11 mouse cellular contexts compared by ENCODE assay signal in the genomic region with DNA sequence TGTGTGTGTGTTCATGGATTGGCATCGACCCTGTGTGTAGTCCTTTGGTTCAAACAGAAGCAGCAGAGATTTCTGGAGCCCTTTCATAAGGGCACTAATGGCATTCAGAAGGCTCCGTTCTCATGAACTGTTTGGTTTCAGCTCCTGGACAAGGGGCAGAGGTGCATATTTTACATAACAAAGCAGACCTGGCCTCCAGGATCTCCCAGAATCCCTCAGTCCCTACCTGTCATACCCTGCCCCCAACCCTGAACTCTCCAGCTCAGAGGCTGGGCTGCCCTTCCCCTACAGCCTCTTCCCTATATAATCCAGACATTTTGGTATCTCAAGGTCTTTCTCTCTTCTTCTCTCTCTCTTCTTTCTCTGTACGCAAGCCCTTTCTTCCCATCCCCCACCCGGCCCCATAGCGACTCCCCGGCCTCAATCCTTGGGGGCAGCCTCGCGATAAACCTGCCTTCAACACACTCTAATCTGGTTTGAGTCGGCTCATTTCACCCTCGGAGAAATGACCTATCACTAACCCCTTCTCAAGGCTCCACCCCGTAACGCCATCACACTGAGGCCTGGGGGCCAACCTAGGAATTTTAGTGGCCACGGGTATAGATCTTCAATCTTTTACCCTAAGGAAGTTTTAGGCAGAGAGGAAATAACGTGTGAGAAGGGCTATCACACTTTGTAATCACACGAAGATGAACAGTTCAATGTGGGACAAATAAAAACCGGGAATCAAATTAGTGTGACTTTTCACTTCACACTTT. TPM values are rescaled to one million over a fixed set of nuclear protein-coding genes. Genes with fewer than 3 reads are reported as not detected.
A peak's percentile ranks its signal among the peaks of the same experiment; 100 is the strongest.
DNase-seq lines count a peak whose midpoint lies in the region; ATAC-seq and TF ChIP-seq lines count a peak whose summit lies in the region.
"Had no signal": no experiment of that assay in that cellular context is flagged by ENCODE, and none has a peak within 500 bp of the region (broad histone marks: within the 10 kb centered on the region; RNA-seq: fewer than 3 reads in every experiment).

No protein-coding gene starts in this region.

- no peaks in the 10 kb centered on the region for H3K9me3 ChIP-seq in heart, embryonic 14.5 days (ENCODE audit: control insufficient read depth, low read length)
- H3K9me3 ChIP-seq in ES-Bruce4 (replicated peaks; ENCODE audit: control insufficient read depth, insufficient read depth, low read length, poor library complexity, severe bottlenecking): no peaks in the 10 kb centered on the region
- H3K9me3 ChIP-seq in liver, embryonic 11.5 days (ENCODE audit: control insufficient read depth, low read length): no peaks in the 10 kb centered on the region

- H3K4me3 ChIP-seq in heart, embryonic 14.5 days (ENCODE audit: control insufficient read depth in 1 of 2, insufficient read depth in 1 of 2, low read depth in 1 of 2, low read length in 2 of 2): no peak overlapping the region
- H3K4me3 ChIP-seq in heart, adult 2 months: no peak overlapping the region
- peak overlapping the region; percentile 33 for H3K4me3 ChIP-seq in ES-Bruce4 (ENCODE audit: low read depth, low read length)
- H3K4me3 ChIP-seq in liver, embryonic 11.5 days (ENCODE audit: low read depth, low read length): no peak overlapping the region
- H3K4me3 ChIP-seq in lung, adult 2 months (replicated peaks; ENCODE audit: extremely low read depth, low read depth, low read length): no peak overlapping the region

- no peak for TF ChIP-seq EP300 in heart, adult 2 months (IDR thresholded peaks at IDR 0.05; ENCODE audit: insufficient read depth, low read depth, low read length)
- peak; percentile 78 for TF ChIP-seq EP300 in ES-Bruce4 (IDR thresholded peaks at IDR 0.05; ENCODE audit: insufficient read depth, low read depth, low read length)

- intact Hi-C loops in heart, adult 2 months (cut with DNase I): no loop called here

- no peak overlapping the region for H3K9ac ChIP-seq in heart, embryonic 14.5 days (ENCODE audit: low read length)
- no peak overlapping the region for H3K9ac ChIP-seq in heart, adult 2 months (ENCODE audit: low read depth, low read length)
- peak overlapping the region; percentile 53; the same call in 1 of the 2 replicates for H3K9ac ChIP-seq in ES-Bruce4 (ENCODE audit: low read depth, poor library complexity, severe bottlenecking)
- no peak overlapping the region for H3K9ac ChIP-seq in liver, embryonic 11.5 days (ENCODE audit: low read depth, low read length)

- no peaks in the 10 kb centered on the region for H3K79me2 ChIP-seq in heart, adult 2 months (replicated peaks; ENCODE audit: control insufficient read depth, insufficient read depth, low read length)

- no peak for ATAC-seq in heart, embryonic 14.5 days (ENCODE audit: insufficient number of reproducible peaks, insufficient read depth, low FRiP score, low read depth)
- ATAC-seq in liver, embryonic 11.5 days (replicated peaks; ENCODE audit: low FRiP score): peak; percentile 60

- no peak for DNase-seq in heart, adult 2 months
- DNase-seq in 3T3-L1 (ENCODE audit: low read depth, low spot score): peak; percentile 92
- DNase-seq in liver, embryonic 11.5 days (ENCODE audit: low spot score): no peak
- DNase-seq in lung, adult 2 months: no peak
- no peak for DNase-seq in cerebellum, adult 9-10 months
- no peak for DNase-seq in layer of hippocampus, postnatal 25 days (ENCODE audit: extremely low spot score in 1 of 2, low spot score in 1 of 2)
- DNase-seq: adrenal gland, postnatal 14 days; cerebellum, postnatal 25 days; gastrocnemius, postnatal 25 days had no signal

- WGBS in heart, embryonic 14.5 days: 19% methylated on average over 16 of the region's 16 CpGs
- WGBS in heart, adult 2 months: 30% methylated on average over 16 of the region's 16 CpGs
- 19% methylated on average over 16 of the region's 16 CpGs for WGBS in liver, embryonic 11.5 days
- 36% methylated on average over 16 of the region's 16 CpGs for WGBS in lung, adult 2 months

- H3K27me3 ChIP-seq in heart, embryonic 14.5 days (ENCODE audit: control insufficient read depth, insufficient read depth, low read length): no peaks in the 10 kb centered on the region
- H3K27me3 ChIP-seq in heart, adult 2 months (ENCODE audit: control insufficient read depth, insufficient read depth, low read length): 0 out of 2 replicates have a peak, but pooled peaks cover 2% of the 10 kb centered on the region
- H3K27me3 ChIP-seq in ES-Bruce4 (ENCODE audit: control insufficient read depth, insufficient read depth, low read length, poor library complexity, severe bottlenecking): no peaks in the 10 kb centered on the region
- no peaks in the 10 kb centered on the region for H3K27me3 ChIP-seq in liver, embryonic 11.5 days (replicated peaks; ENCODE audit: control insufficient read depth, insufficient read depth, low read length)

- TF ChIP-seq CTCF in heart, adult 2 months (IDR thresholded peaks at IDR 0.05): no peak
- TF ChIP-seq CTCF in ES-Bruce4 (IDR thresholded peaks at IDR 0.05; ENCODE audit: low read depth, low read length): no peak
- TF ChIP-seq CTCF in lung, adult 2 months (IDR thresholded peaks at IDR 0.05; ENCODE audit: insufficient read depth, low read length): no peak

- H3K4me1 ChIP-seq in heart, embryonic 14.5 days (ENCODE audit: control insufficient read depth in 2 of 2, insufficient read depth in 2 of 2, low read length in 2 of 2): peaks cover 4 to 6% of the 10 kb centered on the region in 2 experiments; a peak in 2 of 4 replicates
- no peaks in the 10 kb centered on the region; the same call in 1 of the 2 replicates for H3K4me1 ChIP-seq in heart, adult 2 months (ENCODE audit: control insufficient read depth, insufficient read depth, low read length)
- H3K4me1 ChIP-seq in ES-Bruce4 (ENCODE audit: control insufficient read depth, insufficient read depth, low read length): peaks cover 9% of the 10 kb centered on the region
- H3K4me1 ChIP-seq in liver, embryonic 11.5 days (replicated peaks; ENCODE audit: control insufficient read depth, insufficient read depth, low read length): peaks cover 15% of the 10 kb centered on the region
- H3K4me1 ChIP-seq in lung, adult 2 months (ENCODE audit: control insufficient read depth, insufficient read depth, low read length): no peaks in the 10 kb centered on the region

- H3K27ac ChIP-seq in heart, embryonic 14.5 days (replicated peaks in 1 of 2; ENCODE audit: control insufficient read depth in 1 of 2, insufficient read depth in 1 of 2, low read depth in 2 of 2, low read length in 2 of 2): no peak overlapping the region
- H3K27ac ChIP-seq in heart, adult 2 months: no peak overlapping the region
- peak overlapping the region; percentile 96 for H3K27ac ChIP-seq in ES-Bruce4 (ENCODE audit: insufficient read depth, low read length)
- no peak overlapping the region for H3K27ac ChIP-seq in liver, embryonic 11.5 days (ENCODE audit: low read depth, low read length)

- H3K36me3 ChIP-seq in heart, embryonic 14.5 days (ENCODE audit: control insufficient read depth, insufficient read depth, low read length): no peaks in the 10 kb centered on the region
- no peaks in the 10 kb centered on the region for H3K36me3 ChIP-seq in heart, adult 2 months (ENCODE audit: control insufficient read depth, insufficient read depth, low read length)
- H3K36me3 ChIP-seq in ES-Bruce4 (ENCODE audit: control insufficient read depth, insufficient read depth, low read length, poor library complexity, severe bottlenecking): no peaks in the 10 kb centered on the region
- H3K36me3 ChIP-seq in liver, embryonic 11.5 days (ENCODE audit: control insufficient read depth, insufficient read depth, low read length): no peaks in the 10 kb centered on the region

- peak overlapping the region; percentile 2 for H3K4me2 ChIP-seq in heart, embryonic 14.5 days (ENCODE audit: low read length)
- peak overlapping the region; percentile 46 for H3K4me2 ChIP-seq in liver, embryonic 11.5 days

- no peak for TF ChIP-seq POLR2A in heart, adult 2 months (IDR thresholded peaks at IDR 0.05; ENCODE audit: insufficient read depth, low read depth, low read length)
- peak; percentile 9 for TF ChIP-seq POLR2A in ES-Bruce4 (IDR thresholded peaks at IDR 0.05; ENCODE audit: insufficient read depth, low read length)
- no peak for TF ChIP-seq POLR2A in lung, adult 2 months (IDR thresholded peaks at IDR 0.05; ENCODE audit: borderline replicate concordance, extremely low read depth, low read depth, low read length)

RNA-seq across cellular contexts. Expression of gene Cpsf6, which starts 32.1 kb away (rescaled TPM):
- polyA plus RNA-seq in heart, embryonic 14.5 days (2014; fragmentation: Nextera tagmentation; extraction: Ambion mirVana): 93.0 and 101 TPM in 2 replicates
- 10 to 100 TPM; 30.9 to 35.5 TPM for total RNA-seq in heart, adult 2 months (2021)
- 20.3 and 22.7 TPM in 2 replicates for polyA plus RNA-seq in heart, adult 2 months (2012; rRNA removed)
- 205 and 225 TPM in 2 replicates for polyA plus RNA-seq in ES-Bruce4 (2011; ENCODE audit: insufficient read depth, insufficient read length, low read depth, missing spikeins)
- polyA plus RNA-seq in liver, embryonic 11.5 days (2014; fragmentation: Nextera tagmentation; extraction: Ambion mirVana): 135 and 155 TPM in 2 replicates
- polyA plus RNA-seq in lung, adult 2 months (2012; rRNA removed): 51.7 and 57.9 TPM in 2 replicates
- 100 to 1,000 TPM; 103 to 115 TPM for total RNA-seq in layer of hippocampus, postnatal 25 days (2021)
